Mouse (Mus musculus): Measurements from ENCODE around the gene Kcnj5. TPM values are rescaled to one million over a fixed set of nuclear protein-coding genes. Genes with fewer than 3 reads are reported as not detected.

Gene Kcnj5
- total RNA-seq, 2 experiments from 2014 or later = 1.4 TPM; not detected in 1

DNA sequence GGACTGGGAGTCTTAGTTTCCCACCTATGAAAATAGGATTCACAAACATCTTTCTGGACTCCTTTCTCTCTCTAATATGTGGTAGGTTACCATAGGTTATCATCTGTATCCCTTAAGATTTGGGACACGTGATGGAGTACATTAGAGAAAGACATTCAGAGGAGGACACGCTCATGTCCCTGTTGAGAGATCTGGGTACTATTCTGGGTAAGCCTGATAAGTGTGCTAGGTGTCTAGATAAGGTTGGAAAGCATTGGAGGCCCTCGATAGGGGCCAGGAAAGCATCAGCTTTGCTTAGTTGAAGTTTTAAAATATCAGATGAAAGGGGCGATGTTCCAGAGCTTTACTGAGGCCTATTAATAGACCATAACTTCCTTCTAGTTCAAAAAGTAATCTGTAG, 15.4 kb downstream of the Kcnj5 start:
- ATAC-seq (replicated peaks; ENCODE audit: low FRiP score, poor library complexity, severe bottlenecking) = no peak

GRCm38 (mm10) chr9:32323610-32324009, 20.5 kb downstream of the Kcnj5 start:
- no peak for ATAC-seq (replicated peaks; ENCODE audit: low FRiP score, poor library complexity, severe bottlenecking)

DNA sequence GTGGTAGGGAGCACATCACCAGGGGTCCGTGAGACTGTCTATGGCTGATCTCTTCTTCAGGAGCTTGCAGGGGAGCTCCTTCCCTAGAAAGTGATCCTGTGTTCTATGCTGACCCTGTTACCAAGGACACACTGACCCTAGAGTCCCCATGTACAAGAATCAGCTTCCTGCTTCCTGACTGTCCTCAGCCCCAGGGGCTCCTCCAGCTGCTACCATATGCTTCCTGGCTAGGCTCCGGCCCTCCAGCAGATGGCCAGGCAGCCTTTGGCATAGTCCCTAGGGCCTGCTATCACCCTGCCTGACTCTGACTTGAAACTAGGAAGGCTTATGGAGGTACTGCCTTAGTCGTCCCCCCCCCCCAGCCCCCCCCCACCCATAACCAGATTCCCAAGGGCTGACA, 24.0 kb downstream of the Kcnj5 start:
- ATAC-seq (replicated peaks; ENCODE audit: low FRiP score, poor library complexity, severe bottlenecking) = no peak

DNA sequence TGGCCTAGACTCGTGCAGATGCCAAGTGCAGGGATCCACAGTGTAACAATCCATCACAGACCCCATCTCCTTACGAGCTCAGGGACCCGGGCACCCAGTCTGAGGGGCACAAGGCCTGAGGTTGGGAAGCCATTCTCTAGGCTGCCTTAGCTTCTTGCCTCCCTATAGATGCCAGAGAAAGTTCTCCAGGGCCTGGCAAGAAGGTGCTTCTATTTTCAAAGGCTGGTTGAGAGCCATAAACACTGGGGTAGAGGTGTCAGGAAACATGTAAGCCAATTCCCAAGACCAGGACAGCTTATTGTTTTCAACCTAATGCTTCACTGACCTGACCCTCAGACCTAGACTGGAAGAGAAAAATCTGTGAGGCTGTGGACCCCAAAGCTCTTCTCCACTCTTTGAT, 28.2 kb downstream of the Kcnj5 start:
- no peak for ATAC-seq (replicated peaks; ENCODE audit: low FRiP score, poor library complexity, severe bottlenecking)

DNA sequence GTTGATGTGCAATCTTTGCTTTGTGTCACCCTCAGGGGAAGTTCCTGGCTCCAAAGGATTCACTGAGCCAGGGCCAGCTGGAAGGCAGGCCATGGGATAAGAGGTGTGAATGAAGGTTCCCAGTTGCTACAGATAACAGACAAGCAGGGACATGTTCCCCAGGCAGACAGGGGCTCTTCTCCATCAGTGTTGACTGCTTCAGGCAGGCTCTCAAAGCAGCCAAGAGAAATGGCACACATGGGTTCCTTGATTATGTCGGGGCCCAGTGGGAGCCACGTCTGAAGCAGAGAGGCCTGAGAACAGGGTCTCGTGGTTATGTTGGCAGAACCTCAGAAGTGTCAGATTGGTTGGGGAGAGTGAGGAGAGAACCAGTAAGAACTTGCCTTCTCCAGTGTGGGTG, 30.1 kb downstream of the Kcnj5 start:
- ATAC-seq (replicated peaks; ENCODE audit: low FRiP score, poor library complexity, severe bottlenecking) = no peak

- ATAC-seq (replicated peaks; ENCODE audit: low FRiP score, poor library complexity, severe bottlenecking) = 0 out of 2 replicates have a peak, but pooled peaks have one; percentile 30
These were observed 31.9 kb downstream of the Kcnj5 start for GRCm38 (mm10) chr9:32312208-32312607.

DNA sequence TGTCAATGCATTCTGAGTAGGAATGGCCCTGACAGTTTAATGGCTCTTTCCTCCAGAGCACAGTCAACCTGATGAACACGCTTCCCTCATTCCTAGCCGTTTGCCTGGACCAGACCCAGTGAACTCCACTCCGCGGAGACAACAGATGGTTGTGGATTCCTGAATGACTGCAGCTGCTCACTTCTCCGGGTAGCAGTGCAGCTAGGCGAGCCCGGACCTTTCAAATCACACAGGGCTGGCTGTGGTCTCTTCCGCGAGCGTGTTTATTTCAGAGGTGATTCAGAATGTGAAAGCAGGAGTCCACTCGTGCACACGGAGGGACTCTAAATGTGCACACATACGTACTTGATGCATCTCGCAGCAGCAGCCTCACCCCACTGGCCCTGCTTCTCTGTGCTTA, 32.4 kb downstream of the Kcnj5 start:
- ATAC-seq (replicated peaks; ENCODE audit: low FRiP score, poor library complexity, severe bottlenecking) = no peak

GRCm38 (mm10) chr9:32302501-32303150, 41.5 kb downstream of the Kcnj5 start:
- ATAC-seq (replicated peaks; ENCODE audit: low FRiP score, poor library complexity, severe bottlenecking) = no peak

GRCm38 (mm10) chr9:32295061-32295800, 48.9 kb downstream of the Kcnj5 start:
- ATAC-seq (replicated peaks; ENCODE audit: low FRiP score, poor library complexity, severe bottlenecking) = no peak

DNA sequence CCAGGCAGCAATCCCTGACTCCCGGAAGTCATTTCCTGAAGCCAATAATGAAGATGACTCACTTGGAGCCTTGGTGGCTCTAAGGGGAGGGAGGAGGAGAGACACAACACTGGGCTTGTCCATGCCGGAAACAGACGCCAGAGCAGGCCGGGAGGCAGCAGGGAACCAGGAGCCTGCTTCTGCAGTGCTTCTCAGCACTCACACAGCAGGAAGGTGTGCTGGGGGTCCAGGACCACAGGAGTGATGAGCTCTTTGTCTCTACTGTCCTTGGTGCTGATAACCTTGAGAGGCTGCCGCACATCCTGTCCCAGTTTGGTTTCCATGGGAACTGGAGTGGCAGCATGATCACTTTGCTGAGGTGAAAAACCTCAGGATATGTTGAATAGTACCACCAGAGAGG, 51.5 kb downstream of the Kcnj5 start:
- no peak for ATAC-seq (replicated peaks; ENCODE audit: low FRiP score, poor library complexity, severe bottlenecking)

DNA sequence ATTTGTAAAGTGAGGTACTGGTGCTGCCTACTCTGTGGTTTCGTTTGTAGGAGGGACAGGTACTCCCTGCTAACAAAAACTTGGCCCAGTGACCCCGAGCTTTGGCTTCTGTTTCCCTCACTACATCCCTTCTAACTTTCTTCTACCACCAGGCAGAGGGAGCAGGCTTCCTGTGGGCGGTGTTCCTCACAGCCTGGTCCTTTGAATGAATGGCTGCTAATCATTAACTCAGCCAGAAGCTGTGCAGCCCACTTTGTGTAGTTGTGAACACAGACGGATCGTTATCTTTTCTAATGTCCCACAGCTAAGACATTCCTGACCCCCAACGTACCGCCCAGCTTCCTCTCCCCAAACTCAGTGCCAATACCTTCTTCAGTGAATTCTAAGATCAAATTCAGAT, 52.5 kb downstream of the Kcnj5 start:
- no peak for ATAC-seq (replicated peaks; ENCODE audit: low FRiP score, poor library complexity, severe bottlenecking)

DNA sequence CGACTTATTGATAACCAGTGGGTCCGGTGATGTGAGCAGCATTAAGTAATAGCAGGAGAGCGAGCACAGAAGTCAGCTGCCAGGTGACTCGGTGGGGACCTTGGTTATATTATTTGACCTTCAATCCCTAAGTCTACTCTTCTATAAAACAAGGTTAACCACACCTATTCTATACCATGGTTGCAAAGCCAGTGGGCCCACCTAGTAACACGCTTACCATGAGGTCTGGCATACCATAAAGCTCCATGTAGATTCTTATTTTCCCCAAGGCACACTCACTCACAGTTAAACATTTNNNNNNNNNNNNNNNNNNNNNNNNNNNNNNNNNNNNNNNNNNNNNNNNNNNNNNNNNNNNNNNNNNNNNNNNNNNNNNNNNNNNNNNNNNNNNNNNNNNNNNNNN, 60.6 kb downstream of the Kcnj5 start:
- ATAC-seq (replicated peaks; ENCODE audit: low FRiP score, poor library complexity, severe bottlenecking) = no peak

DNA sequence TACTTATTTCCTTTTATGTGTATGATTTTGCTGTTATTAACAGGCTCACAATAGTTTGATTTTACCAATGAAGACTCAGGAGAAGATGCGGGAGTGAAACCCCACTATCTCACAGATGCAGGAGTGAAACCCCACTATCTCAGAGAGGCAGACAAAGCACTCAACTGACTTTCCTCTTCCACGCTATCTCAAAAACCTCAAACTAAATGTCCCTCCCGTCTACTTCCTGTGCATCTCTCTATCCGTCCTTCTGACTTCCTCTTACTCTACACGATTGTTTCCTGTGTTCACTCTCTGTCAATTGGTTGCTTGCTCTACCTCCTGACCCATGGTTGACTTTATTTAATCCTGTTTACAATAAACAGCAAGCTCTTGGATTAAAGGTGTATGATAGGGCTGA, 63.7 kb downstream of the Kcnj5 start:
- no peak for ATAC-seq (replicated peaks; ENCODE audit: low FRiP score, poor library complexity, severe bottlenecking)

GRCm38 (mm10) chr9:32279789-32280188, 64.4 kb downstream of the Kcnj5 start:
- ATAC-seq (replicated peaks; ENCODE audit: low FRiP score, poor library complexity, severe bottlenecking) = no peak

GRCm38 (mm10) chr9:32278052-32278451, 66.1 kb downstream of the Kcnj5 start:
- ATAC-seq (replicated peaks; ENCODE audit: low FRiP score, poor library complexity, severe bottlenecking) = no peak

DNA sequence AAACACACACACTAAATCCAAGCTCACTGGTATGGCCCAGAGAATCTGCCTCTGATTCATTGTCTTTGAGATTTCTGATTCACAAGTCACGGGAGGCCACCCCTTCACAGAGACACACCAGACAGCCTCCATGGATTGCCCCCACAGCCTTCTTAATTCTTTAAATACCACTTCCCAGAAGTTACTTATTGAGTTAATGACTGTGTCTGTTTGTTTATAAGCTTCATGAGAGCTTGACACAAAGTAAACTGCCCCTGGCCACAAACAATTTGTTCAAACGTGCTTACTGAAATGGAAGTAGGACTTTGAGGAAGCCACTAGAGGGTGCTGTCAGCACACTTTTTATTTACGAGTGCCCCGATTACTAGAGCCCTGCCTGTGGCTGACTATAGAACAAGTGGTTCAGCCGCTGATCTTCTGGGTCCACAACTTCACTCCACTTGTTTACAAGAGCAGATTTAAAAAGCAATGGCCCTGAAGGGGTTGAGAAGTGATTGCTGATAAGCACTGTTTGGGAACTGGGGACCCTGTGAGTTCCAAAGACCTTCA, 72.2 kb downstream of the Kcnj5 start:
- ATAC-seq (replicated peaks; ENCODE audit: low FRiP score, poor library complexity, severe bottlenecking) = no peak

Other genes with a start within 250 kb of the Kcnj5 start
- under 0.01 TPM in 2 replicates for gene Arhgap32, start 228.2 kb downstream of the Kcnj5 start, total RNA-seq (2015; ENCODE audit: low replicate concordance)
- gene Arhgap32, start 228.2 kb downstream of the Kcnj5 start, total RNA-seq (2017; ENCODE audit: low replicate concordance) = 0.53 and 1.4 TPM in 2 replicates
- not detected in 2 replicates for gene Kcnj1, start 28.1 kb upstream of the Kcnj5 start, total RNA-seq (2015; ENCODE audit: low replicate concordance)
- gene Kcnj1, start 28.1 kb upstream of the Kcnj5 start, total RNA-seq (2017; ENCODE audit: low replicate concordance) = not detected in 2 replicates
- 26.7 and 27.2 TPM in 2 replicates for gene Fli1, start 198.5 kb upstream of the Kcnj5 start, total RNA-seq (2015; ENCODE audit: low replicate concordance)
- gene Fli1, start 198.5 kb upstream of the Kcnj5 start, total RNA-seq (2017; ENCODE audit: low replicate concordance) = 13.4 and 16.0 TPM in 2 replicates

Measured in erythroid progenitor cell, adult 5-6 weeks (primary cell).